Mouse (Mus musculus) G1E (cell line): ENCODE results near the gene Sugct.

ENCODE experiments used
- CTCF ChIP-seq: IDR thresholded peaks from 2 replicates; pipeline ENCODE4 v1.5.1; 2012; ENCODE audit warnings: low read depth, low read length, inconsistent platforms, mixed read lengths
- GATA1 ChIP-seq: IDR thresholded peaks from 2 replicates; pipeline ENCODE4 v1.6.1; 2012; ENCODE audit warnings: borderline replicate concordance, low read length, inconsistent platforms, mixed read lengths
- POLR2AphosphoS5 ChIP-seq: IDR thresholded peaks from 2 replicates; pipeline ENCODE4 v1.6.1; 2012; ENCODE audit warnings: low read depth, low read length, inconsistent platforms; ENCODE audit not compliant: insufficient replicate concordance
- TAL1 ChIP-seq: conservative IDR thresholded peaks from 2 replicates; pipeline ENCODE4 v1.6.1; 2012; ENCODE audit warnings: low read depth, low read length, inconsistent platforms, mixed read lengths

DNA sequence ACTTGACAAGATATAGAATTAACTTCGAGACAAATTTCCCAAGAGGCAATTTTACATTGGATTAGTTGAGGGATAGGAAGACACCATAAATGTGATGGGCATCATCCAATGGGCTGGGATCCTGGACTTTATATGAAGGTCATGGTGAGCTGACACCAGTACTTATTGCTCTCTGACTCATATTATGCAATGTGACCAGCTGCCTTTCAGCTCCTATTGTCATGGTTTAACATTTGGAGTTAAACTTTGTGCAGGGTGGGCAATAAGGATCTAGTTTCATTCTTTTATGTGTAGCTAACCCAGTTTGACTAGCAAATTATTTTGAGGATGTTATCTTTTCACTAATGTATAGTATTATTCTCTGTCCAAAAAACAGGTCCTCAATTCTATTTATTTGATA is 854.4 kb downstream of the Sugct start:
- TF ChIP-seq CTCF (no peak), TAL1 (no peak), GATA1 (no peak), POLR2AphosphoS5 (no peak)
